Mouse (Mus musculus) lung, postnatal 0 days (tissue): Measurements from ENCODE around the gene Edem1. TPM values are rescaled to one million over a fixed set of nuclear protein-coding genes. Genes with fewer than 3 reads are reported as not detected.
"Not testable (repeated sequence)": the region's sequence is repeated elsewhere in the genome, so short reads cannot be mapped to it uniquely, and the experiment has no call there.

Source experiments
- ATAC-seq: fragments of 200-750 bp; cut with Nextera tagmentation; 2 replicates; pipeline ENCODE4 v1.8.0; 2017; ENCODE audit warnings: moderate library complexity
- DNase-seq: peaks from one replicate; pipeline ENCODE4 v3.0.0-alpha.2; 2016; ENCODE audit warnings: low spot score
- H3K27ac ChIP-seq: fragments of 300-500 bp; sonication (generic); 2 replicates; pipeline ENCODE4 v1.5.1; 2014; ENCODE audit warnings: antibody characterized with exemption, mild to moderate bottlenecking, low read length, mixed read lengths
- H3K27me3 ChIP-seq: fragments of 300-500 bp; sonication (generic); replicated peaks from 2 replicates; pipeline ENCODE4 v1.6.1; 2014; ENCODE audit warnings: low read length, mixed read lengths; ENCODE audit not compliant: insufficient read depth
- H3K36me3 ChIP-seq: fragments of 300-500 bp; sonication (generic); 2 replicates; pipeline ENCODE4 v1.6.1; 2014; ENCODE audit warnings: low read length, mixed read lengths; ENCODE audit not compliant: insufficient read depth
- H3K4me1 ChIP-seq: fragments of 300-500 bp; sonication (generic); 2 replicates; pipeline ENCODE4 v1.6.1; 2014; ENCODE audit warnings: antibody characterized with exemption, low read depth, low read length, mixed read lengths; ENCODE audit not compliant: insufficient read depth
- H3K4me2 ChIP-seq: fragments of 300-500 bp; sonication (generic); replicated peaks from 2 replicates; pipeline ENCODE4 v1.6.1; 2014; ENCODE audit warnings: low read depth, mild to moderate bottlenecking, low read length, moderate library complexity, mixed read lengths
- H3K4me3 ChIP-seq: fragments of 300-500 bp; sonication (generic); 2 replicates; pipeline ENCODE4 v1.5.1; 2014; ENCODE audit warnings: low read depth, low read length
- H3K9ac ChIP-seq: fragments of 300-500 bp; sonication (generic); replicated peaks from 2 replicates; pipeline ENCODE4 v1.6.1; 2014; ENCODE audit warnings: low read depth, mild to moderate bottlenecking
- H3K9me3 ChIP-seq: fragments of 300-500 bp; sonication (generic); 2 replicates; pipeline ENCODE4 v1.6.1; 2016; ENCODE audit warnings: low read length, mixed read lengths
- CTCF ChIP-seq: IDR thresholded peaks from 2 replicates; pipeline ENCODE4 v1.5.1; 2016; ENCODE audit warnings: antibody characterized with exemption, mild to moderate bottlenecking
- EP300 ChIP-seq: IDR thresholded peaks from 2 replicates; pipeline ENCODE4 v1.6.1; 2016; ENCODE audit warnings: antibody characterized with exemption, mild to moderate bottlenecking, control low read depth
- WGBS: fragments of 180-500 bp; shearing (Covaris S2); extraction: QIAGEN DNeasy Blood & Tissue Kit; methylation state at CpG from one replicate; pipeline ENCODE4 v1.1.7; 2014; 5-methylcytosine and 5-hydroxymethylcytosine counted together
- polyA plus RNA-seq: library from polyadenylated mRNA; unstranded; fragments of >200 nt; fragmentation: Nextera tagmentation; extraction: Ambion mirVana; gene quantifications from 2 replicates; pipeline ENCODE4 v1.2.1, GENCODE M21; 2015

Gene Edem1
- polyA plus RNA-seq, 1 experiment from 2014 or later = 15.0 TPM

GRCm38 (mm10) chr6:108858583-108858982 is 30.1 kb downstream of the Edem1 start:
- WGBS = 96% methylated on average over 9 of the region's 9 CpGs
- Histone ChIP-seq H3K9me3 (no peaks in the 10 kb centered on the region), H3K27me3 (no peaks in the 10 kb centered on the region), H3K27ac (no peak overlapping the region), H3K4me2 (no peak overlapping the region), H3K36me3 (peaks cover 23% of the 10 kb centered on the region; the same call in 1 of the 2 replicates), H3K4me3 (no peak overlapping the region), H3K4me1 (no peaks in the 10 kb centered on the region), H3K9ac (no peak overlapping the region)
- ATAC-seq (no peak), DNase-seq (no peak)
- TF ChIP-seq EP300 (no peak), CTCF (no peak)

DNA sequence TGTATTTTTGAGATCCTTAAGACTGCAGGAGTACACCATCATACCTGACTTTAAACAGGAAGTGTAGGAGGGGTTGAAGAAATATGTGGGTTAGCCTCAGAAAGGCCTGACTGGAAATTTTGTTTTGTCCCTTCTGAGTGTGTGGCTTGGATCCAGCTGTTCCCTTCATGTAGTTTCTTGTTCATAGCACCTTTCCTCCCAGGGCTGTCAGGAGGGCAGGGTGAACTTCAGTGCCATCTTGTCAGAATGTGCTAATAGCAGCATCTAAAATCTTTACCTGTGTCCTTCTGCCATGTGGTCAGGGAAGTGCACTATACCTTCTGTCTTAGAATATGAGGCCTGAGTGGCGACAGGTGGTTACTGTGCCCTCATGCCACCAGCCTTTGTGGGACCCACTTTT is 32.8 kb downstream of the Edem1 start:
- TF ChIP-seq CTCF (no peak), EP300 (no peak)
- H3K27ac ChIP-seq = no peak overlapping the region
- DNase-seq (no peak), ATAC-seq (no peak)
- no peaks in the 10 kb centered on the region for H3K4me1 ChIP-seq
- no peaks in the 10 kb centered on the region for H3K27me3 ChIP-seq
- H3K4me2 ChIP-seq = no peak overlapping the region
- no peak overlapping the region for H3K9ac ChIP-seq
- WGBS = 95% methylated on average over 1 of the region's 1 CpGs
- peaks cover 7% of the 10 kb centered on the region; the same call in 1 of the 2 replicates for H3K36me3 ChIP-seq
- H3K4me3 ChIP-seq = no peak overlapping the region
- no peaks in the 10 kb centered on the region for H3K9me3 ChIP-seq

GRCm38 (mm10) chr6:108862548-108862947 is 34.1 kb downstream of the Edem1 start:
- no peak overlapping the region for H3K4me2 ChIP-seq
- H3K27ac ChIP-seq = no peak overlapping the region
- DNase-seq (no peak), ATAC-seq (peak; percentile 43)
- no peak overlapping the region for H3K4me3 ChIP-seq
- TF ChIP-seq EP300 (no peak), CTCF (no peak)
- no peaks in the 10 kb centered on the region for H3K27me3 ChIP-seq
- 43% methylated on average over 2 of the region's 2 CpGs for WGBS
- no peak overlapping the region for H3K9ac ChIP-seq
- no peaks in the 10 kb centered on the region for H3K4me1 ChIP-seq
- no peaks in the 10 kb centered on the region for H3K9me3 ChIP-seq
- peaks cover 7% of the 10 kb centered on the region; the same call in 1 of the 2 replicates for H3K36me3 ChIP-seq

DNA sequence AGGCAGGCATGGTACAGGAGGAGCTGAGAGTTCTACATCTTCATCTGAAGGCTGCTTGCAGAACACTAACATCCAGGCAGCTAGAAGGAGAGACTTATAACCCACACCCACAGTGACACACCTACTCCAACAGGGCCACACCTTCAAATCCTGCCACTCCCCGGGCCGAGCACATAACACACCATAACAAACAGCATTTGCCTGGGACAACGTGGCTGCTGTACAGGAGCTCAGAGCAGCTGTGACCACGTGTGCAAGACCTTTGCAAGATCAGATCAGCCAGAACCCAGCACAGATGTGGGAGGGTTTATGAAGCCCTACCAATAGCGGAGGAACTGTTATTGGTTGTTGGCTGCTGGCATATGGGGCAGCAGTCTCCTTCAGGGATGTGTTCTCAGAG is 37.9 kb downstream of the Edem1 start:
- H3K4me1 ChIP-seq = no peaks in the 10 kb centered on the region
- no peak overlapping the region for H3K4me2 ChIP-seq
- no peak for ATAC-seq
- H3K27ac ChIP-seq = no peak overlapping the region
- DNase-seq = no peak
- H3K36me3 ChIP-seq = no peaks in the 10 kb centered on the region
- no peak overlapping the region for H3K4me3 ChIP-seq
- H3K9me3 ChIP-seq = no peaks in the 10 kb centered on the region
- H3K9ac ChIP-seq = no peak overlapping the region
- TF ChIP-seq EP300 = no peak
- no peak for TF ChIP-seq CTCF
- 66% methylated on average over 5 of the region's 5 CpGs for WGBS
- no peaks in the 10 kb centered on the region for H3K27me3 ChIP-seq

DNA sequence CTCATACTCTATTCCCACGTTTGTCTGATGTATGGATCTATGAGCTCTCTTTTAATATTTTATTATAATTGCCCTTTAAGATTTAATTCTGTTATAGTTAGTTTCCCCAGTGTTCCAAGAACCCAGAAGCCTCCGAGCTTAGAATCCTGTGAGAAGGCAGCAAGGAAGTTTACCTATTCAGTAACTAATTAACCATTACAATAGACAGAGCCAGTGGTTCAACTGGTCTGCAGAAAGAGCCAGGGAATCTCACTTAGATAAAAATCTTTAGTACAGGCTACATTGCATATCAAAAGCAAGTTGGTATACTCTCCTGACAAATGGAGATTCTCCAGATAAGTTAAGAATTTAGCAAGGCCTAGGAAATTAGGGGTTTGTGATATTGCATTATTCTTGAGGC is 40.6 kb downstream of the Edem1 start:
- not testable (repeated sequence) for DNase-seq, H3K27ac ChIP-seq, H3K27me3 ChIP-seq, H3K4me3 ChIP-seq, H3K36me3 ChIP-seq, H3K9me3 ChIP-seq, H3K9ac ChIP-seq, H3K4me2 ChIP-seq, H3K4me1 ChIP-seq, ATAC-seq
- WGBS = 45% methylated on average over 2 of the region's 2 CpGs

DNA sequence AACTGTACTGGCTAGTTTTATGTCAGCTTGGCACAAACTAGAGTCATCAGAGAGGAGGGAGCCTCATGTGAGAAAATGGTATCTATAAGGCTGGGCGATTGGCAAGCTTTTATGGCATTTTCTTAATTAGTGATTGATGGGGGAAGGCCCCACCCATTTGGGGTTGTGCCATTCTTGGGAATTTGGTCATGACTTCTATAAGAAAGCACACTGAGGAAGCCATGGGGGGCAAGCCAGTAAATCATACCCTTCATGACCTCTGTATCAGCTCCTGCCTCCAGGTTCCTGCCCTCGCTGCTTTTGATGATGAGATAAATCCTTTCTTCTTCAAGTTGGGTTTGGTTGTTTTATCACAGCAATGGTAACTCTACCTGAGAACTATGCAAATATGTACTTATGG is 42.0 kb downstream of the Edem1 start:
- H3K4me3 ChIP-seq = no peak overlapping the region
- H3K36me3 ChIP-seq = no peaks in the 10 kb centered on the region
- H3K9me3 ChIP-seq = no peaks in the 10 kb centered on the region
- no peak overlapping the region for H3K4me2 ChIP-seq
- H3K4me1 ChIP-seq = no peaks in the 10 kb centered on the region
- no peak for ATAC-seq
- H3K9ac ChIP-seq = no peak overlapping the region
- DNase-seq = no peak
- no peaks in the 10 kb centered on the region for H3K27me3 ChIP-seq
- TF ChIP-seq EP300 = no peak
- TF ChIP-seq CTCF = no peak
- 75% methylated on average over 2 of the region's 2 CpGs for WGBS
- H3K27ac ChIP-seq = no peak overlapping the region

- H3K36me3 ChIP-seq = no peaks in the 10 kb centered on the region
- no peak for DNase-seq
- WGBS = 78% methylated on average over 4 of the region's 4 CpGs
- no peak for ATAC-seq
- no peak overlapping the region for H3K4me2 ChIP-seq
- TF ChIP-seq CTCF (no peak), EP300 (no peak)
- H3K4me3 ChIP-seq = no peak overlapping the region
- H3K4me1 ChIP-seq = no peaks in the 10 kb centered on the region
- no peak overlapping the region for H3K27ac ChIP-seq
- H3K9ac ChIP-seq = no peak overlapping the region
- H3K27me3 ChIP-seq = no peaks in the 10 kb centered on the region
- no peaks in the 10 kb centered on the region for H3K9me3 ChIP-seq
Measured at GRCm38 (mm10) chr6:108871251-108871650, 42.8 kb downstream of the Edem1 start.
